Mouse (Mus musculus) limb, embryonic 13.5 days (tissue): ENCODE data around the gene Dhx40. TPM values are rescaled to one million over a fixed set of nuclear protein-coding genes. Genes with fewer than 3 reads are reported as not detected.
"Not testable (repeated sequence)": the region's sequence is repeated elsewhere in the genome, so short reads cannot be mapped to it uniquely, and the experiment has no call there.

Source experiments
- ATAC-seq: fragments of 200-750 bp; cut with Nextera tagmentation; 2 replicates; pipeline ENCODE4 v1.8.0; 2017; ENCODE audit warnings: low read depth, moderate number of reproducible peaks, moderate TSS enrichment; ENCODE audit not compliant: low FRiP score
- H3K27ac ChIP-seq: fragments of 300-500 bp; sonication (generic); 2 replicates; pipeline ENCODE4 v1.5.1; 2015; ENCODE audit warnings: inconsistent platforms, mild to moderate bottlenecking, moderate library complexity
- H3K27me3 ChIP-seq: fragments of 300-500 bp; sonication (generic); 2 replicates; pipeline ENCODE4 v1.6.1; 2015; ENCODE audit warnings: mild to moderate bottlenecking, inconsistent platforms
- H3K36me3 ChIP-seq: fragments of 300-500 bp; sonication (generic); 2 replicates; pipeline ENCODE4 v1.6.1; 2015; ENCODE audit warnings: inconsistent platforms, mild to moderate bottlenecking, moderate library complexity
- H3K4me1 ChIP-seq: fragments of 300-500 bp; sonication (generic); 2 replicates; pipeline ENCODE4 v1.6.1; 2015; ENCODE audit warnings: inconsistent platforms
- H3K4me2 ChIP-seq: fragments of 300-500 bp; sonication (generic); replicated peaks from 2 replicates; pipeline ENCODE4 v1.6.1; 2015; ENCODE audit warnings: inconsistent platforms, mild to moderate bottlenecking, moderate library complexity
- H3K4me3 ChIP-seq: fragments of 300-500 bp; sonication (generic); 2 replicates; pipeline ENCODE4 v1.5.1; 2015; ENCODE audit warnings: moderate library complexity, mild to moderate bottlenecking, inconsistent platforms
- H3K9ac ChIP-seq: fragments of 300-500 bp; sonication (generic); 2 replicates; pipeline ENCODE4 v1.6.1; 2015; ENCODE audit warnings: mild to moderate bottlenecking, inconsistent platforms
- H3K9me3 ChIP-seq: fragments of 300-500 bp; sonication (generic); 2 replicates; pipeline ENCODE4 v1.6.1; 2016; ENCODE audit warnings: inconsistent platforms
- WGBS: fragments of 180-500 bp; shearing (Covaris S2); methylation state at CpG from one replicate; pipeline ENCODE4 v1.1.7; 2015; 5-methylcytosine and 5-hydroxymethylcytosine counted together
- polyA plus RNA-seq: library from polyadenylated mRNA; unstranded; fragments of >200 nt; fragmentation: Nextera tagmentation; extraction: Ambion mirVana; gene quantifications from 2 replicates; pipeline ENCODE4 v1.2.1, GENCODE M21; 2015

The Dhx40 gene
- polyA plus RNA-seq, 1 experiment from 2014 or later, result 30.0 TPM

DNA sequence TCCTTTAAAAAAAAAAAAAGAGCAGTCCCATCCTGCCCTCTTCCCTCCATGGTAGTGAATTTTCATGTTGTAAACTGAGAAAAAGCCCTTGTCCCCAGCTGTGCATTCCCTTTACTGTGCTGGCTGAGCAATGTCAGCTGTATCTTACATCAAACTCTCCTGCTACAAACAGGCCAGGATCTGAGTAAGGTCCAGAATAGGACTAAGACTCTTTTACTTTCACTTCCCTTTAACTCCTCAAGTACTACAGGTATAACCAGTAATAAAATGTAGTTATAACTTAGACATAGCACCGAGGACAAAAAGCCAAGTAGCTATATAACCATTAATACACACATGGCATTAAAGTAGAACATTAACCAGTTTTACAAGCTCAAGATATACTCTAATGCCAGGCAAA lies 68.6 kb downstream of the Dhx40 start:
- no peaks in the 10 kb centered on the region; the same call in 1 of the 2 replicates for H3K4me1 ChIP-seq
- H3K4me3 ChIP-seq, result no peak overlapping the region
- H3K4me2 ChIP-seq, result no peak overlapping the region
- H3K36me3 ChIP-seq, result peaks cover 13% of the 10 kb centered on the region
- WGBS, result 76% methylated on average over 1 of the region's 1 CpGs
- no peak for ATAC-seq
- H3K27ac ChIP-seq, result no peak overlapping the region
- no peak overlapping the region for H3K9ac ChIP-seq
- no peaks in the 10 kb centered on the region for H3K27me3 ChIP-seq
- no peaks in the 10 kb centered on the region for H3K9me3 ChIP-seq

DNA sequence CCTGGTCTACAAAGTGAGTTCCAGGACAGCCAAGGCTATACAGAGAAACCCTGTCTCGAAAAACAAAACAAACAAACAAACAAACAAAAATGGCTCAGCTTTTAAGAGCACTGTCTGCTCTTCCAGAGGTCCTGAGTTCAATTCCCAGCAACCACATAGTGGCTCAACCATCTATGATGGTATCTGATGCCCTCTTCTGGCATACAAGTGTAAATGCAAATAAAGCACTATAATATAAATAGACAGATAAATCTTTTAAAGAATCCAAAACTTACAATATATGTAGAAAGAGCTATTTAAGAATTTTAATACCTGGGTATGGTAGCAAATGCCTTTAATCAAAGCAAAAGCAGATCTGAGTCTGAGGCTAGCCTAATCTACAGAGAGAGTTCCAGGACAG lies 69.2 kb downstream of the Dhx40 start:
- not testable (repeated sequence) for H3K4me3 ChIP-seq, H3K4me1 ChIP-seq, H3K9me3 ChIP-seq, H3K27me3 ChIP-seq, H3K9ac ChIP-seq, H3K4me2 ChIP-seq, ATAC-seq, H3K27ac ChIP-seq
- 86% methylated on average over 1 of the region's 1 CpGs for WGBS
- peaks cover 16% of the 10 kb centered on the region for H3K36me3 ChIP-seq

DNA sequence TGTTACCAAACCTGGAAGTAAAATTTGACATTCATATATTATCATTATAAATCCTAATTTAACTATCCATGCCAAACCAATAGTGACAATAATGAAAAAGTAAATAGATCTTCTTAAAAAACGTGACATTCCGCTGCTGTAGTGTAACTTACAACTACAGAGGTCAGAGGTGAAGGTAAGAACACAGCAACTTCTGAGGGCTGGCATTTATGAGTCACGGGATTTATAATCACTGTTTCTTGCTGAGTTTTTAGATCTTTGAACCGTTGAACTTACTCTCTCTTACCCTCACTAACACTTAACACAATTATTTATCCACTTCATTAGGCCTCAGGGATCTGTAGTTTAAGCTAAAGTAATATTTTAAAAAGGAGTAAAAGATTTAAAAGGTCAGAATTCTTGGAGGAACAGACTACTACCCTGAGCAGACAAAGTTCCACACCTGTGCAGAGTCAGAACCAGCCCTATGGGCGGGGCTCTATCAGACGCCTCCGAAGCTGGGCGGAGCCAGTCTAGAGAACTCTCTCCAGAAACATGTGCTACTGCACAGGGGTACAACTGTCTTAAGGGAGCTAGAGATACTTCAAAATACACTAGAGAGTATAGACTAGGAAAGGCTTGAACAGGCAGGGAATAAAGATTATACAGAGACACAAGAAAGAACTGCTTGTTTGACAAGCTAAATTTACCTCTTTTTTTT lies 70.1 kb downstream of the Dhx40 start:
- Histone ChIP-seq H3K27me3 (no peaks in the 10 kb centered on the region), H3K27ac (no peak overlapping the region), H3K9ac (no peak overlapping the region), H3K9me3 (no peaks in the 10 kb centered on the region), H3K4me3 (no peak overlapping the region), H3K4me2 (no peak overlapping the region), H3K4me1 (no peaks in the 10 kb centered on the region), H3K36me3 (peaks cover 23% of the 10 kb centered on the region)
- 68% methylated on average over 8 of the region's 8 CpGs for WGBS
- ATAC-seq, result no peak

DNA sequence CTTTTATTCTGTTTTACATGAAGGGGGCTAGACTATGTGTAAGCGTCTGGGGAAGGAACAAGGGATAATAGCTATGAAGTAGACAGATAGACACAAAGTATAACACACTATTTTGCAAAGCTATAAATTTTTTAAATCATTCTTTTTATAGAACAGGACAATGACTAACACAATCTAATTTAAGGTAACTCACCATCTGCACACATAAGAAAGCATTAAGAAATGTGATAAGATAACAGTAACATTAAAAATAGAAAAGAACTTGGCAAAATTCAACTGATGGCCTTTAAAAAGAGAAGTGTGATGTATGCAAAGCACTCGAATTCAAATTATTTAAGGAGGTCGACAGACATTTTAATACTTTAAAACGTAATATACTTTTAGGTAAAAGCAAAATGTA lies 72.6 kb downstream of the Dhx40 start:
- Histone ChIP-seq H3K4me2 (no peak overlapping the region), H3K36me3 (peaks cover 43% of the 10 kb centered on the region), H3K27me3 (no peaks in the 10 kb centered on the region), H3K9me3 (no peaks in the 10 kb centered on the region), H3K27ac (no peak overlapping the region), H3K4me1 (no peaks in the 10 kb centered on the region), H3K9ac (no peak overlapping the region), H3K4me3 (no peak overlapping the region)
- whole genome bisulfite sequencing, result 91% methylated on average over 4 of the region's 4 CpGs
- no peak for ATAC-seq

DNA sequence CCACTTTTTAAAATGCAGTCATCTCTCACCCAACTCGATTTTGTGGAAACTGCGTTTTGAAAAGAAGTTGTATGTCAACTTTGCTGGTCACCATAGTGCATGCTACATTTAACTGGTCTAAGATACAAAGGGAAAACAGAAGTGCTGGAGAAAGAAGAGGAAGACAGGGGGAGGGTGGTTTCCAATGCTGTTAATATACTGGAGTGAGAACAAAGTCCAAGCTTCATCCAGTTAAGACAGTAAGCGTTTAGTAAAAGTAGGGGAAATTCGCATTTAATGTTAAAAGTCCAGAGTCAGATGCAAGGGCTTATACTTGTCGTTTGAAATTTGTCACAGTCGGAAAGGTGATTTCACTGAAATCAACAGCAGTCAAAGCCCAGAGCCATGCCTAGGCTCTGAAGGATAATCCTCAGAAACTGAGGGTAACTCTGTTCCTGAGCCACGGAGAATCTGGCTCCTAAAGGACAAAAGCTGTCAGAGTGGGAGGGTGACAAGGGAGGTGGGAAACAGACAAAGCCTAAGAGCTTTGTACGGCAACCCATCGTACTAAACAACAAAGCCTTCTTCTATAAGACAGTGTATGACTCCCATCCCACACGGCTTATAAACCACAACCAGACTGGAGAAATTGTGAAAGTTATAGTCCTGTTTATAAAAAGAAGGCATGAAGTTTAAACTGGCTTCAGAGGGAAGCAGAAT lies 73.2 kb downstream of the Dhx40 start:
- Histone ChIP-seq H3K36me3 (peaks cover 47% of the 10 kb centered on the region), H3K27ac (no peak overlapping the region), H3K27me3 (no peaks in the 10 kb centered on the region), H3K4me3 (no peak overlapping the region), H3K9ac (no peak overlapping the region), H3K4me2 (no peak overlapping the region), H3K4me1 (no peaks in the 10 kb centered on the region), H3K9me3 (no peaks in the 10 kb centered on the region)
- 86% methylated on average over 10 of the region's 10 CpGs for WGBS
- ATAC-seq, result no peak

DNA sequence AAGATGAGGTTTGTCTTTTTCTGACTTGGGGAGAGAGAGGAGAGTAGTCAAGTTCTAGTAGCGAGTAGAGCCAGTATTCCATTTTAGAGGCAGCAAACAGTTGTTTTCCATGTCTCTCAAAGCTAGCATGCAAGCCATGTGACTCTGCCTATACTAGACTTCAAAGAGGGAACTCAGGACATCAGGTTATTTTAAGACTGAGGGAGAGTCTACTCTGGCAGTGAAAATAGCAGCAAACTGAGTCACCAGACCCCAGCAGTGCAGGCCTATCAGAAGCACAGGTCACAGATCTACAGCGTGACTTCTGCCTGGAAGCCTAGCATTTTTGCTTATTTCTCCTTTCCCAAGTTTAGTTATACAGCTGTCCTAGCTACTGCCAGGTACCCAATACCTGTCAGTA lies 76.1 kb downstream of the Dhx40 start:
- H3K4me2 ChIP-seq, result no peak overlapping the region
- H3K9me3 ChIP-seq, result no peaks in the 10 kb centered on the region
- H3K9ac ChIP-seq, result no peak overlapping the region
- no peaks in the 10 kb centered on the region for H3K4me1 ChIP-seq
- 95% methylated on average over 2 of the region's 2 CpGs for WGBS
- no peak for ATAC-seq
- H3K36me3 ChIP-seq, result peaks cover 66% of the 10 kb centered on the region
- no peaks in the 10 kb centered on the region for H3K27me3 ChIP-seq
- H3K27ac ChIP-seq, result no peak overlapping the region
- no peak overlapping the region for H3K4me3 ChIP-seq

DNA sequence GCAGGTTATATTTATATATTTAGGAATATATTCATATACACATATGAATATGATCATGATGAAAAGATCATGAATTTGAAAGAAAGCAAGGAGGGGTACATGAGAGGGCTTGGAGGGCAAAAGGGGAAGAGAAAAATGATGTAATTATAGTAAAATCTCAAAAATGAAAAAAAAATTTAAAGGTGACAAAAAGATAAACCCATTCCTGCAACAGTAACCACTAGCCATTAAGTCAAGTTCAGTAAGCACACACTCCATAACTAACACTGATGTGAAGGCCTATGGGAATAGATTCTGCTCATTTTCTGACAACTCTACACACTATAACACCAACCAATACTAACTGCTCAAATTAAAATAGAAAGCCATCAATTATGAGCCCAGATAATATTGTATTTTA lies 81.9 kb downstream of the Dhx40 start:
- ATAC-seq, result no peak
- Histone ChIP-seq H3K27me3 (no peaks in the 10 kb centered on the region), H3K9ac (no peak overlapping the region), H3K9me3 (no peaks in the 10 kb centered on the region), H3K36me3 (peaks cover 63% of the 10 kb centered on the region), H3K4me3 (no peak overlapping the region), H3K4me1 (no peaks in the 10 kb centered on the region), H3K27ac (no peak overlapping the region), H3K4me2 (no peak overlapping the region)

DNA sequence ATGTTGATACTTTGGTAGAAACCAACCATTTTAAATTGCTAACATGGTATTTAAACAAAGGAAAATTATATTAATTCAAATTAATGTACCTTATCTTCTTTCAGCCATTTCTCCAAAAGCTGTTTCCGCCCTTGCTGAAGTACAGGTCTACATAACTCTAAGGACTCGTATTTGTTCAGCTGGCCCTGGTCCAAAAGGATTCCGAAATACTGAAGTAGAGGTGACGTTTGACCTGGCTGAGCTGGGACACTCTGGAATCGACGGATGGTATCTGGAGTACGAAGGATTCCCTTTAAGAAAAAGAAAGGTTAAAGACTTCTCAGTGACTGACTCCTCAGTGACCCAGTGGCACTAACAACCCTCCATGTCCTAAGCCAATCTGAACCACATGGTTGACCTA lies 82.6 kb downstream of the Dhx40 start:
- no peak overlapping the region for H3K27ac ChIP-seq
- no peak overlapping the region for H3K4me3 ChIP-seq
- H3K9ac ChIP-seq, result no peak overlapping the region
- H3K36me3 ChIP-seq, result peaks cover 65% of the 10 kb centered on the region
- H3K4me1 ChIP-seq, result no peaks in the 10 kb centered on the region
- no peaks in the 10 kb centered on the region for H3K9me3 ChIP-seq
- H3K4me2 ChIP-seq, result no peak overlapping the region
- no peaks in the 10 kb centered on the region for H3K27me3 ChIP-seq
- 88% methylated on average over 7 of the region's 7 CpGs for WGBS
- ATAC-seq, result no peak

DNA sequence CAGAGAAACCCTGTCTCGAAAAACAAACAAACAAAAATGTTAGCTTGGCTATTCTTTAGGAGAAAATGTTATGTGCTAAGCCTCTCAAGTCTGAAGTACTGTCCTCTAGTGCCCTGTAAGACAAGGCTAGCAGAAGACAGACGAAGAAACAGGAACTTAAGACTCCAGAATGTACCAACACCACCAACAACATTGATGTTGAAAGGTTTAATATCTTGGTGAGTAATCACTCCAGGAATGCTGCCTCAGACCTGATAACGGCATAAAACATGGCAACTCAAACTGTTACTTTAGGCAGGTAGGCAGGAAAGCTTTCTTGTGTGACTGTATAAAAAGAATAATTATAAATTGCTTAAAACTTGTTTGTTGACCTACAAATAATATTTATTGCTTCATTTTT lies 83.5 kb downstream of the Dhx40 start:
- Histone ChIP-seq H3K27me3 (no peaks in the 10 kb centered on the region), H3K9me3 (no peaks in the 10 kb centered on the region), H3K4me1 (no peaks in the 10 kb centered on the region), H3K4me2 (no peak overlapping the region), H3K9ac (no peak overlapping the region), H3K36me3 (peaks cover 68% of the 10 kb centered on the region), H3K27ac (no peak overlapping the region), H3K4me3 (no peak overlapping the region)
- ATAC-seq, result no peak
- 95% methylated on average over 3 of the region's 3 CpGs for WGBS

DNA sequence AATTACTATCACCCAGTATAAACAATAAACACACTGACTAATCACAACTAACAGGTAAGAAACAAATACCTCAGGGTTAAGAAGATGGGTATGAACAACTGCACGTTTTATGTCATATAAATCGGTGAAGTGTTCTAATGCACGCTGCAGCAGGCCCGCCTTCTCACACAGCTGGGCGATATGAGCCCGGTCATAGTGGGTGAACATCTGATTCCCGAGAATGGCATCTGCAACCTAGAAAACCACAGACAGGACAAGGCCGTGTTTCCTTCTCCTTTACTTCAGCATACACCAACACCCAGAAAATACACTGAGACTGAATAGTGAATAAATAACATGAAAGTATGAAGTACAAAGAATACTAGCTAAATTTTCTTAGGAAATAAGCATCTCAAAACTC lies 88.2 kb downstream of the Dhx40 start:
- no peaks in the 10 kb centered on the region for H3K9me3 ChIP-seq
- no peak overlapping the region for H3K4me3 ChIP-seq
- no peak for ATAC-seq
- H3K4me1 ChIP-seq, result no peaks in the 10 kb centered on the region
- H3K27ac ChIP-seq, result no peak overlapping the region
- no peak overlapping the region for H3K4me2 ChIP-seq
- H3K9ac ChIP-seq, result no peak overlapping the region
- no peaks in the 10 kb centered on the region for H3K27me3 ChIP-seq
- peaks cover 69% of the 10 kb centered on the region for H3K36me3 ChIP-seq
- 93% methylated on average over 8 of the region's 8 CpGs for WGBS

Other genes starting within 250 kb of the Dhx40 start
- gene Vmp1, start 123.9 kb downstream of the Dhx40 start, polyA plus RNA-seq, result 85.4 and 96.3 TPM in 2 replicates
- gene Ptrh2, start 123.8 kb downstream of the Dhx40 start, polyA plus RNA-seq, result 36.2 and 37.4 TPM in 2 replicates
- 117 and 132 TPM in 2 replicates for gene Cltc, start 50.2 kb downstream of the Dhx40 start, polyA plus RNA-seq
- 11.6 and 12.5 TPM in 2 replicates for gene Ypel2, start 186.0 kb upstream of the Dhx40 start, polyA plus RNA-seq